Mouse (Mus musculus) embryo, embryonic 10.5 days (tissue): ENCODE measurements around the gene Slc38a4.

Experiments used
- DNase-seq: peaks from one replicate; pipeline ENCODE4 v3.0.0-alpha.2; 2015; ENCODE audit warnings: low spot score

The Slc38a4 gene

DNA sequence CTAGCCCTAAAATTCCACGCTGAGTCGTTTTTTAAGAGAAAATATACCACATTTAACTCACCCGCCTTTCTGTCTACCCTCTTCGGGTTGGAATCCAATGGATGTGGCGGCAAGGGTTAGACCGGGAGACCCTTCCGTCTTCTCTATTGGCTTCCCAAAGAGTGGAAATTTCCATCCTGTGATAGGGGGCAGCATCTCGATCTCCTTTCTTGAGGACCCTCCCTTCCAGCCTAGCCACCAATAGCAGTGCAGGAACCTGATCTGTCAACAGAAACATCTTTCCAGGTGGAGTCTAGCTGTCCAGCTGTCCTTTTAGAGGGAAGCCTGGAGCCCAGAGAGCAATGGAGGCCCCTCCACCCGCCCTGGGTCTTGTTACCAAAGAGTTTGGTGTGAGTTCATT is at the start of gene Slc38a4:
Slc38a4 (minus strand) TSS at position 163 of the 400 bp plus-strand sequence.
- DNase-seq, result peak; percentile 85

DNA sequence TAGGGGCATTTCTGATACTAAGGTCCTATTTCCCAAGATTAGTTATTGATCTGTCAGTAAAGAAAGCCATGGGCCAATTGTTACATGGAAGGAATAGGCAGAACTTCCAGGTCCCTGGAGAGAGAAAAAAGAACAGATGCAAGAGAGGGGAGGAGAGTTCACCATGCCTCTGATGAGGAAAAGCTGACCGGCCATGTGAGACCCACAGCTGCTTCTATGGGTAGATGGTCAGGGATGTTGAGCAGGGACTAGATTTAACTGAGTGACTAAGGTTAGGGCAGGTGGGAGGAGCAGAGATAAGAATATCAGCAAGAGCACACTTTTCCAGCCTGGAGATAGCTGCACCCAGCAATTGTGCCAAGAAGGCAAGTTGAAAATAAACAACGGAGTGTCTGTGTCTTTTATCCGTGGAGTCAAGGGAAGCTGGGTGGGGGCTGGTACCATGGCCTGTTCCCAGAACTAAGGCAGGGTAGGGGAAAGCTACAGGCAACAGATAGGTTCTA is 49.2 kb upstream of the Slc38a4 start:
- no peak for DNase-seq

- DNase-seq, result no peak
These were observed 48.3 kb upstream of the Slc38a4 start for GRCm38 (mm10) chr15:97104048-97104447.

DNA sequence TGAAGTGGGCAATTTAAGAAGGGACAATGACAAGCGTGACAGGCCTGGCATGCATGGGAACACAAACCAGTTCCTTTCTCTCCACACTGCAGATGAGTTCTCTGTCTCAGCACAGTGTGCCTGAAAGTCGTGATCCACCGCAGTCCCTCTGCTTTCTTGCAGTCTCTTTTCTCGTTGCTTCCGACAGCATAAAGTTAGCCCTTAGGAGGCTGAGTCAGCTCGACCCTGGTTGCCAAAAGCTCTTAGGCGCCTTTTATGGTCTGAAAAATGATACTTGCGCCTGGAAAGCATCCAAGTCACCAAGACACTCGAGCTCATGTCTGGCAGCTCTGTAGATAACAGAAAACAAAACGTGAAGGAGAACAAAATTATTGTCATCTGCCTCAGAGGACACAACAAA is 47.1 kb upstream of the Slc38a4 start:
- DNase-seq, result peak; percentile 29

GRCm38 (mm10) chr15:97102181-97102580 is 46.4 kb upstream of the Slc38a4 start:
- no peak for DNase-seq

- DNase-seq, result no peak
These were observed 43.3 kb upstream of the Slc38a4 start for GRCm38 (mm10) chr15:97099101-97099500.

GRCm38 (mm10) chr15:97097548-97097947 is 41.8 kb upstream of the Slc38a4 start:
- DNase-seq, result no peak

DNA sequence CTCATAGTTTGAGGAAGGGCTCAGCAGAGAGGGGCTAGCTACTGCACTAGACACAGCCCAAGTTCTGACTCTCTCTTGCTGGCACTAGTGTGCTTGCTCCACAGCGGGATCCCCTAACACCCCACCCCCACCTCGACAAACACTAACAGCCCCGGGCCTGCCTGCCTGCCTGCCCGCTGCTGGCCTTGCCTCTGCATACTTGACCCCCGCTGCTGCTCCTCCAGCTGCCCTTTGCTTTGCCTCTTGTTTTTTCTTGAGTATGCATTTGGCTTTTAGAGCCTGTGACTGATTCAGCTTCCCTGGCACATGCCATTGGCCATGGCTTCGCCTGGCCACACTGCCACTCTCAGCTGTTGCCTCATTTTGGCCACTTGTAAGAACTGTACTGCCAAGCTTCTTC is 33.8 kb upstream of the Slc38a4 start:
- peak; percentile 79 for DNase-seq

GRCm38 (mm10) chr15:97085833-97086232 is 30.1 kb upstream of the Slc38a4 start:
- peak; percentile 74 for DNase-seq

DNA sequence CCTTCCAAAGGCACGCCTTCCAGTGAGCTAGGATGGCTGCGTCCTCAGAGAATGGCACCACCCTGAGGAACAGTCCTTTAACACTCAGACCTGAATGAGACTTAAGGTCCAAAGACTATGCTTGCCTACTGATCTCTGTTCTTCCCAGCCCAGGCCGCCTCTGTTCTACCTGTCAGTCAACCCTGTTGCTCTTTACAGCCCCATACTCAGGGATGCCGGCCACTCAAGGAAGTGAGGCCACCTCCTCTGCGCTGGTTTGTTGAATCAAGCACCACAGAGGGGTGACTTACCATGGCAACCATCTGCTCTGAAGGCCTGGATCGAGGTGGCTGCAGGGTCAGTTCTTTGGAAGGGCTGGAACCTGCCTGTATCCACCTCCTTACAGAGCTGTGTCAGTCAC is 21.9 kb upstream of the Slc38a4 start:
- no peak for DNase-seq

DNA sequence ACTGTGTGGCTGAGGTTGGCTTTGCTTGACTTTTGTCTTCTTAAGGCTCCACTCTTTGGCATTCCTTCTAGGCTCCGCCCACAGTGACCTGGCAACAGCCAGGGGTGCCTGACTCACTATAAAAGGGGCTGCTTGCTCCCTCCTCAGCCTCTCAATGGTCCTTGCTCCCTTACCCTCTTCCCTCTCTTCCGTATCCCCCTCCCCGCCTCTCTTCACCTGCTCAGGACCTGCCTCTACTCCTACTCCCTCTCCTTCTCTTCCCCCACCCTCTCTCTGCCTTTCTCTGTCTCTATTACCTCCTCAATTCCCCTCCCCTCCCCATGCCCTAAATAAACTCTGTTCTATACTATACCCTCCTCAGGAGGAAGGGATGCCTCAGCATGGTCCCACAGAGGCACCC is 20.3 kb upstream of the Slc38a4 start:
- DNase-seq, result no peak

DNA sequence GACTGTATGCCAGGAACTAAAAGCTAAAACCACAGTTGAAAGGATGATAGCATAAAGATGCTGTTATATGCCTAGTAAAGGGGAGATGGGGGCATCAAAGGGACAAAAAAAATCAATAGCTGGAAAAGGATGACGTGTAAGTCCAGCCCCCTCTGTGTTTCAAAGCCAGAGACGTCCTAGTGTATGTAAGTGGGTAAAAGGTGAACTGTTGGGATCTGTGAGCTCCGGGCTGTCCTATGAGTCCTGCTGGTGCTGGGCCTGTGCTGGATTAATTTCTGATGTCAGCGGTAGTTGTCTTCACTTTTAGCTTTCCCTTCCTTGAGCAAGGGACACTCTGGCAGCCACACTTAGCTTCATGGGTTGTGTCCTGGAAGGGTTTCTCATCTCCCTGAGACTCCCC is 19.5 kb upstream of the Slc38a4 start:
- DNase-seq, result no peak

GRCm38 (mm10) chr15:97072859-97073826 is 17.4 kb upstream of the Slc38a4 start:
- no peak for DNase-seq

- no peak for DNase-seq
These were observed 11.8 kb upstream of the Slc38a4 start for GRCm38 (mm10) chr15:97067340-97068136.

- DNase-seq, result no peak
These were observed 11.2 kb upstream of the Slc38a4 start for GRCm38 (mm10) chr15:97066937-97067336.

- no peak for DNase-seq
These were observed 7.5 kb upstream of the Slc38a4 start for GRCm38 (mm10) chr15:97063211-97063610.

GRCm38 (mm10) chr15:97060973-97061372 is 5.2 kb upstream of the Slc38a4 start:
- no peak for DNase-seq

DNA sequence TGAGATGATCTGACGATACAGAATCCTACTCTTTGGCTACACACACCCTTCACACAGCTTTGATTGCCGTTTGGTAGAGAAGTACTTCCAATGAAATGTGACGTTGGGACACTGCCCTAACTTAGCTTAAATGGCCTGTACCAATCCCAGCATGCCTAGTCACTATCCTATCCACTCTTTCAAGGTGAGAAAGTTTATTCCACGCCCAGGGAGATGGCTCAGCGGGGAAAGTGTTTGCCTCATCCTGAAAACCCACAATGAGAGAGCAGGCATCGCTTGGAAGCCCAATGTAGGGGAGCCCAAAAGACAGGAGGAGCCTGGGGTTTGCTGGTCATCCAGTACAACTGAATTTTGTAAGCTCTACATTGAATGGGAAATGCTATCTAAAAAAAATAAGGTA is 4.8 kb upstream of the Slc38a4 start:
- DNase-seq, result no peak

DNA sequence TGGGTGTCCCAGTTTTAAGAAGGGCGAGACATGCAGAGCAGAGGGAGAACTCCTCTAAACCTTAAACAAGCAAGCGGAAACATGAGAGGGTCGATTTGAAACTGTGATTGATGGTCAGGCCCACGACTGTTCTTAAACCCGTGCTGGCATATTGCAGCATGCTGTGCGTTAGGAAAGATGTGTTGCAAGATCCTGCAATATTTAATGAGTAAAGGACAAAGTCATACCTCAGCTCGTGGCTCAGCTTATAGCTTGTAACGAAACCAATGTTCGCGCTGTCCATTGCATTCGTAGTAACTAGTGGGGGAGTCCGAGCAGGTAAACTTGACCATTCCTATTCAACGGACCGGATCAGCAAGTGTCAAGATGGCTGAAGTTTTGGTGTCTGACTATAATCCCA is 4.3 kb upstream of the Slc38a4 start:
- DNase-seq, result no peak

GRCm38 (mm10) chr15:97059071-97060041 is 3.6 kb upstream of the Slc38a4 start:
- DNase-seq, result peak; percentile 40

DNA sequence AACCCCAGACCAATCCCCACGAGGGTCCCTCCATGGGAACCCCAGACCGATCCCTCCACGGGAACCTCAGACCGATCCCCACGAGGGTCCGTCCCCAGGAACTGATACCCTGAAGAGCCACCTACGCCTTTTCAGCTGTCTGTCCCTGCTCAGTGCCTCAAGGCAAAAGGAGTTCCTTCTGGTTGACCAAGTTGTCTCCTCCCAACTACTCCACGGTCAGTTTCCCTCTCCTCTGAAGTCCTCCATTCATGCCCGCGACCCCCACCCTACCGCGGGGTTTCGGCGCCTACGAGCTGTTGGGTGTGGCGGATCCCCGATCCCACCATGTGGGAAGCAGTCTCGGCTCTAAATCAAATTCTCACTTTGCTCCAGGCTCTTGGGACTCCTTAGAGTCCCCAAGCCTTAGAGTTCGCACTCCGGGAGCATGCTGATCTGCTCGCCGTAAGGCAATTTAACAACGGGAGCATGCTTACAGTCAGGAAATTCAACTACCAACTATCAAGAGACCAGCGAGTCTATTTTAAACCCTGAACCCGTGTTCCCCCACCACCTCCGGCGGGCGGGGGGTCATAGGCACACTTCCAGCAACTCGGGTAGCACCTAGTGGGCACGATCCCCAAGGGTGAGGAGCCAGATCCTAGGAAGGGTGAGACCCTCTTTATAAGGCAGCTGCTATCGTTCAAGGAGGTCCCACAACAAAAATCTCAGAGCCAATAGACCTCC is 828 bp downstream of the Slc38a4 start:
- DNase-seq, result peak; percentile 48
